Mouse (Mus musculus): ENCODE measurements at regions not wholly inside any gene's neighbourhood (a gene's known extent, or its start where the extent isn't known, plus 50 kb on each side); places are given as distances from the start of the nearest gene placed in this dataset.

GRCm38 (mm10) chr2:3887000-3887399 is 130.5 kb upstream of the Frmd4a start:
- TF ChIP-seq POLR2A (IDR thresholded peaks at IDR 0.05; ENCODE audit: low read depth, low read length), result no peak
- no peak for TF ChIP-seq CHD1 (IDR thresholded peaks at IDR 0.05; ENCODE audit: low read depth, low read length)
- TF ChIP-seq CTCF (conservative IDR thresholded peaks at IDR 0.05 in 1 of 2, IDR thresholded peaks at IDR 0.05 in 1 of 2; ENCODE audit: low read depth in 2 of 2, low read length in 2 of 2), result no peak
- no peak for TF ChIP-seq KAT2A (IDR thresholded peaks at IDR 0.05; ENCODE audit: insufficient replicate concordance, low read length)
- TF ChIP-seq ELF1 (IDR thresholded peaks at IDR 0.05; ENCODE audit: low read depth, low read length), result no peak
- no peak for TF ChIP-seq MAFK (IDR thresholded peaks at IDR 0.05; ENCODE audit: insufficient replicate concordance, low read length)
- no peak for TF ChIP-seq UBTF (IDR thresholded peaks at IDR 0.05; ENCODE audit: low read depth, low read length)
- no peak for TF ChIP-seq EP300 (IDR thresholded peaks at IDR 0.05; ENCODE audit: low read length)
- no peak for TF ChIP-seq POLR2AphosphoS2 (IDR thresholded peaks at IDR 0.05; ENCODE audit: low read depth, low read length)
- TF ChIP-seq MXI1 (IDR thresholded peaks at IDR 0.05; ENCODE audit: low read depth, low read length), result no peak
- no peak for TF ChIP-seq PAX5 (IDR thresholded peaks at IDR 0.05; ENCODE audit: low read length)
- TF ChIP-seq BHLHE40 (IDR thresholded peaks at IDR 0.05; ENCODE audit: low read depth, low read length), result no peak

All from CH12.LX (cell line).